Mouse (Mus musculus): ENCODE data around the gene Rbbp6. TPM values are rescaled to one million over a fixed set of nuclear protein-coding genes. Genes with fewer than 3 reads are reported as not detected.
A peak's percentile ranks its signal among the peaks of the same experiment; 100 is the strongest.

The Rbbp6 gene
- total and polyA plus RNA-seq, 2 experiments from 2014 or later: 13.2 to 14.9 TPM

GRCm38 (mm10) chr7:123013466-123013865, 48.0 kb downstream of the Rbbp6 start:
- no peaks in the 10 kb centered on the region for H3K4me1 ChIP-seq (ENCODE audit: control insufficient read depth, insufficient read depth)
- H3K36me3 ChIP-seq (replicated peaks; ENCODE audit: control insufficient read depth, insufficient read depth, low read length): no peaks in the 10 kb centered on the region
- no peaks in the 10 kb centered on the region for H3K9me3 ChIP-seq (replicated peaks; ENCODE audit: control insufficient read depth, low read length)
- no peak overlapping the region for H3K4me2 ChIP-seq (ENCODE audit: low read depth, low read length)
- H3K4me3 ChIP-seq (ENCODE audit: low read depth, low read length): no peak overlapping the region
- ATAC-seq (ENCODE audit: insufficient read depth, low read depth) (no peak), DNase-seq (ENCODE audit: low spot score) (no peak)
- TF ChIP-seq EP300 (IDR thresholded peaks at IDR 0.05; ENCODE audit: low read depth): no peak
- no peak for TF ChIP-seq CTCF (IDR thresholded peaks at IDR 0.05; ENCODE audit: low read depth)
- no peak overlapping the region for H3K27ac ChIP-seq (ENCODE audit: low read depth)
- no peak overlapping the region for H3K9ac ChIP-seq (replicated peaks; ENCODE audit: low read depth, low read length)
- no peaks in the 10 kb centered on the region for H3K27me3 ChIP-seq (ENCODE audit: control insufficient read depth, insufficient read depth, low read length)
- WGBS: 78% methylated on average over 5 of the region's 5 CpGs

- H3K9ac ChIP-seq (replicated peaks; ENCODE audit: low read depth, low read length): no peak overlapping the region
- ATAC-seq (ENCODE audit: insufficient read depth, low read depth) (no peak), DNase-seq (ENCODE audit: low spot score) (no peak)
- no peaks in the 10 kb centered on the region for H3K4me1 ChIP-seq (ENCODE audit: control insufficient read depth, insufficient read depth)
- no peaks in the 10 kb centered on the region for H3K36me3 ChIP-seq (replicated peaks; ENCODE audit: control insufficient read depth, insufficient read depth, low read length)
- no peak overlapping the region for H3K27ac ChIP-seq (ENCODE audit: low read depth)
- H3K27me3 ChIP-seq (ENCODE audit: control insufficient read depth, insufficient read depth, low read length): no peaks in the 10 kb centered on the region
- H3K4me3 ChIP-seq (ENCODE audit: low read depth, low read length): no peak overlapping the region
- H3K4me2 ChIP-seq (ENCODE audit: low read depth, low read length): no peak overlapping the region
- no peak for TF ChIP-seq EP300 (IDR thresholded peaks at IDR 0.05; ENCODE audit: low read depth)
- TF ChIP-seq CTCF (IDR thresholded peaks at IDR 0.05; ENCODE audit: low read depth): no peak
- 68% methylated on average over 7 of the region's 7 CpGs for WGBS
- H3K9me3 ChIP-seq (replicated peaks; ENCODE audit: control insufficient read depth, low read length): no peaks in the 10 kb centered on the region
These were observed 49.2 kb downstream of the Rbbp6 start for GRCm38 (mm10) chr7:123014729-123015128.

- Histone ChIP-seq H3K4me1 (ENCODE audit: control insufficient read depth, insufficient read depth) (no peaks in the 10 kb centered on the region), H3K9ac (replicated peaks; ENCODE audit: low read depth, low read length) (no peak overlapping the region), H3K27me3 (ENCODE audit: control insufficient read depth, insufficient read depth, low read length) (no peaks in the 10 kb centered on the region), H3K36me3 (replicated peaks; ENCODE audit: control insufficient read depth, insufficient read depth, low read length) (no peaks in the 10 kb centered on the region), H3K4me3 (ENCODE audit: low read depth, low read length) (no peak overlapping the region), H3K9me3 (replicated peaks; ENCODE audit: control insufficient read depth, low read length) (no peaks in the 10 kb centered on the region), H3K4me2 (ENCODE audit: low read depth, low read length) (no peak overlapping the region), H3K27ac (ENCODE audit: low read depth) (no peak overlapping the region)
- no peak for ATAC-seq (ENCODE audit: insufficient read depth, low read depth)
- peak; percentile 72 for TF ChIP-seq CTCF (IDR thresholded peaks at IDR 0.05; ENCODE audit: low read depth)
- TF ChIP-seq EP300 (IDR thresholded peaks at IDR 0.05; ENCODE audit: low read depth): no peak
- no peak for DNase-seq (ENCODE audit: low spot score)
- WGBS: 27% methylated on average over 3 of the region's 3 CpGs
These were observed 52.1 kb downstream of the Rbbp6 start for GRCm38 (mm10) chr7:123017627-123018026.

- WGBS: 63% methylated on average over 9 of the region's 9 CpGs
- Histone ChIP-seq H3K9me3 (replicated peaks; ENCODE audit: control insufficient read depth, low read length) (no peaks in the 10 kb centered on the region), H3K4me1 (ENCODE audit: control insufficient read depth, insufficient read depth) (no peaks in the 10 kb centered on the region), H3K4me3 (ENCODE audit: low read depth, low read length) (no peak overlapping the region), H3K4me2 (ENCODE audit: low read depth, low read length) (no peak overlapping the region), H3K36me3 (replicated peaks; ENCODE audit: control insufficient read depth, insufficient read depth, low read length) (no peaks in the 10 kb centered on the region), H3K27me3 (ENCODE audit: control insufficient read depth, insufficient read depth, low read length) (no peaks in the 10 kb centered on the region), H3K27ac (ENCODE audit: low read depth) (no peak overlapping the region), H3K9ac (replicated peaks; ENCODE audit: low read depth, low read length) (no peak overlapping the region)
- TF ChIP-seq EP300 (IDR thresholded peaks at IDR 0.05; ENCODE audit: low read depth) (no peak), CTCF (IDR thresholded peaks at IDR 0.05; ENCODE audit: low read depth) (no peak)
- DNase-seq (ENCODE audit: low spot score): no peak
- ATAC-seq (ENCODE audit: insufficient read depth, low read depth): no peak
These were observed 59.6 kb downstream of the Rbbp6 start for GRCm38 (mm10) chr7:123025123-123025522.

GRCm38 (mm10) chr7:123030295-123030694, 64.8 kb downstream of the Rbbp6 start:
- Histone ChIP-seq H3K36me3 (replicated peaks; ENCODE audit: control insufficient read depth, insufficient read depth, low read length) (no peaks in the 10 kb centered on the region), H3K4me3 (ENCODE audit: low read depth, low read length) (peak overlapping the region; percentile 40), H3K4me2 (ENCODE audit: low read depth, low read length) (peak overlapping the region; percentile 62), H3K27ac (ENCODE audit: low read depth) (no peak overlapping the region), H3K27me3 (ENCODE audit: control insufficient read depth, insufficient read depth, low read length) (0 out of 2 replicates have a peak, but pooled peaks cover 3% of the 10 kb centered on the region), H3K9me3 (replicated peaks; ENCODE audit: control insufficient read depth, low read length) (no peaks in the 10 kb centered on the region), H3K4me1 (ENCODE audit: control insufficient read depth, insufficient read depth) (peaks cover 8% of the 10 kb centered on the region), H3K9ac (replicated peaks; ENCODE audit: low read depth, low read length) (peak overlapping the region; percentile 27)
- WGBS: 23% methylated on average over 13 of the region's 13 CpGs
- DNase-seq (ENCODE audit: low spot score) (no peak), ATAC-seq (ENCODE audit: insufficient read depth, low read depth) (no peak)
- TF ChIP-seq EP300 (IDR thresholded peaks at IDR 0.05; ENCODE audit: low read depth) (no peak), CTCF (IDR thresholded peaks at IDR 0.05; ENCODE audit: low read depth) (no peak)

GRCm38 (mm10) chr7:123030709-123031181, 65.3 kb downstream of the Rbbp6 start:
- Histone ChIP-seq H3K9me3 (replicated peaks; ENCODE audit: control insufficient read depth, low read length) (no peaks in the 10 kb centered on the region), H3K4me2 (ENCODE audit: low read depth, low read length) (peak overlapping the region; percentile 62), H3K4me3 (ENCODE audit: low read depth, low read length) (peak overlapping the region; percentile 40), H3K27ac (ENCODE audit: low read depth) (no peak overlapping the region), H3K27me3 (ENCODE audit: control insufficient read depth, insufficient read depth, low read length) (0 out of 2 replicates have a peak, but pooled peaks cover 3% of the 10 kb centered on the region), H3K9ac (replicated peaks; ENCODE audit: low read depth, low read length) (peak overlapping the region; percentile 27), H3K4me1 (ENCODE audit: control insufficient read depth, insufficient read depth) (peaks cover 8% of the 10 kb centered on the region), H3K36me3 (replicated peaks; ENCODE audit: control insufficient read depth, insufficient read depth, low read length) (no peaks in the 10 kb centered on the region)
- DNase-seq (ENCODE audit: low spot score): peak; percentile 70
- peak; percentile 63 for ATAC-seq (ENCODE audit: insufficient read depth, low read depth)
- TF ChIP-seq CTCF (IDR thresholded peaks at IDR 0.05; ENCODE audit: low read depth) (no peak), EP300 (IDR thresholded peaks at IDR 0.05; ENCODE audit: low read depth) (no peak)
- WGBS: under 1% methylated on average over 21 of the region's 21 CpGs

Data from heart, postnatal 0 days (tissue).